ENCODE assay signal across 20 mouse cellular contexts in genomic region chr14:77413106-77413505, GRCm38 (mm10).
"Had no signal": no experiment of that assay in that cellular context is flagged by ENCODE, and none has a peak within 500 bp of the region (broad histone marks: within the 10 kb centered on the region; RNA-seq: fewer than 3 reads in every experiment).

No protein-coding gene starts in this region.

- H3K4me1 ChIP-seq: limb, embryonic 15.5 days; neural tube, embryonic 13.5 days; stomach, embryonic 15.5 days had no signal

- H3K27ac ChIP-seq: limb, embryonic 12.5 days; limb, embryonic 15.5 days; liver, embryonic 14.5 days; macrophage; midbrain, embryonic 13.5 days; neural tube, embryonic 13.5 days; stomach, embryonic 15.5 days had no signal

- ATAC-seq: intestine, embryonic 16.5 days; liver, postnatal 0 days; lung, postnatal 0 days; midbrain, embryonic 13.5 days; midbrain, embryonic 16.5 days had no signal

- H3K27me3 ChIP-seq: limb, embryonic 12.5 days; limb, embryonic 15.5 days; midbrain, embryonic 13.5 days; neural tube, embryonic 13.5 days; stomach, embryonic 15.5 days had no signal

- H3K4me3 ChIP-seq: limb, embryonic 12.5 days; limb, embryonic 15.5 days; midbrain, embryonic 13.5 days; myocyte; neural tube, embryonic 13.5 days; stomach, embryonic 15.5 days had no signal

- DNase-seq: kidney, adult 18-20 months; kidney, adult 9 months; kidney, postnatal 14 days; kidney, postnatal 4 days; left cerebral cortex, postnatal 4 days; liver, postnatal 0 days; retina, postnatal 1 day; right cerebral cortex, postnatal 25 days; spleen, adult 18-20 months had no signal

- H3K36me3 ChIP-seq: limb, embryonic 12.5 days; limb, embryonic 15.5 days; midbrain, embryonic 13.5 days; neural tube, embryonic 13.5 days; stomach, embryonic 15.5 days had no signal
